Mouse (Mus musculus) midbrain, embryonic 11.5 days (tissue): ENCODE results near the gene Tex33. TPM values are rescaled to one million over a fixed set of nuclear protein-coding genes. Genes with fewer than 3 reads are reported as not detected.

ENCODE experiments used
- microRNA-seq: library from miRNA; unstranded; fragments of <30 nt; microRNA quantifications from one replicate; pipeline ENCODE4, GENCODE M21; 2017
- polyA plus RNA-seq: library from polyadenylated mRNA; unstranded; fragments of >200 nt; fragmentation: Nextera tagmentation; extraction: Ambion mirVana; gene quantifications from 2 replicates; pipeline ENCODE4 v1.2.1, GENCODE M21; 2014

Tex33 gene
- polyA plus RNA-seq, 1 experiment from 2014 or later, result not detected

Small RNAs within 50 kb of the gene (microRNA-seq; reads per million reads assigned to microRNA genes)
- not detected for gene Mir7676-2

Other genes starting within 250 kb of the Tex33 start
- 138 and 148 TPM in 2 replicates for gene Ift27, start 221.8 kb downstream of the Tex33 start, polyA plus RNA-seq
- gene Pvalb, start 189.5 kb downstream of the Tex33 start, polyA plus RNA-seq, result not detected in 2 replicates
- gene Ncf4, start 151.1 kb downstream of the Tex33 start, polyA plus RNA-seq, result 6.9 and 7.9 TPM in 2 replicates
- gene Csf2rb2, start 90.2 kb downstream of the Tex33 start, polyA plus RNA-seq, result 0.23 and 0.32 TPM in 2 replicates
- 1.5 and 1.8 TPM in 2 replicates for gene Csf2rb, start 70.2 kb downstream of the Tex33 start, polyA plus RNA-seq
- gene Tst, start 10.0 kb upstream of the Tex33 start, polyA plus RNA-seq, result 6.1 and 8.3 TPM in 2 replicates
- gene Mpst, start 10.5 kb upstream of the Tex33 start, polyA plus RNA-seq, result 2.0 and 2.3 TPM in 2 replicates
- gene Kctd17, start 32.7 kb upstream of the Tex33 start, polyA plus RNA-seq, result 59.1 and 60.5 TPM in 2 replicates
- 0.07 and 0.34 TPM in 2 replicates for gene Tmprss6, start 72.7 kb upstream of the Tex33 start, polyA plus RNA-seq
- gene Il2rb, start 99.4 kb upstream of the Tex33 start, polyA plus RNA-seq, result not detected in 2 replicates
- 10.5 and 12.1 TPM in 2 replicates for gene C1qtnf6, start 135.5 kb upstream of the Tex33 start, polyA plus RNA-seq
- not detected in 2 replicates for gene Sstr3, start 148.8 kb upstream of the Tex33 start, polyA plus RNA-seq
- gene Rac2, start 176.9 kb upstream of the Tex33 start, polyA plus RNA-seq, result 4.3 and 8.5 TPM in 2 replicates
- gene Cyth4, start 201.1 kb upstream of the Tex33 start, polyA plus RNA-seq, result 2.0 and 2.7 TPM in 2 replicates